In the genomic region with DNA sequence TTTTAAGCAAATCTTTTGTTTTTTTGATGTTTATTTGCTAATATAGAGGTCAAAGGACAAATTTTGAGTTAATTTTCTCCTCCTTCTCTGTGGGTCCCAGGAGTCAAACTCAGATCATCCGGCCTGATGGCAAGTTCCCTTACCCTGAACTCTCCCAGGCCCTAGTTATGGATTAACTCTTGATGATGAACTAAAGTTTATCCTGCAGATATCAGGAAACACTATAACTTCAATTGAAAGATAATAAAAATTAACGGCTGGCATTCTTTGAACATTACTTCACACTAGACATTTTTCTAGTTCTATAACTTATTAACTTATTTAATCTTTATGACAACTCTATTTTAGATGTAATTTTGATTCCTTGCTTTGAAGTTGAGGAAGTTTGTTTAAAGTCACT, we compare ENCODE assay signal across 15 mouse cellular contexts.
"Had no signal": no experiment of that assay in that cellular context is flagged by ENCODE, and none has a peak within 500 bp of the region (broad histone marks: within the 10 kb centered on the region; RNA-seq: fewer than 3 reads in every experiment).

No protein-coding gene starts in this region.

- H3K4me1 ChIP-seq: neural tube, embryonic 13.5 days; neural tube, embryonic 15.5 days; stomach, embryonic 15.5 days had no signal

- H3K4me3 ChIP-seq: neural tube, embryonic 13.5 days; neural tube, embryonic 15.5 days; stomach, embryonic 15.5 days had no signal

- H3K9ac ChIP-seq: neural tube, embryonic 13.5 days; neural tube, embryonic 15.5 days; stomach, embryonic 15.5 days had no signal

- H3K27ac ChIP-seq: neural tube, embryonic 13.5 days; neural tube, embryonic 15.5 days; stomach, embryonic 15.5 days; stomach, postnatal 0 days had no signal

- H3K4me2 ChIP-seq: neural tube, embryonic 13.5 days; neural tube, embryonic 15.5 days; stomach, embryonic 15.5 days had no signal

- H3K9me3 ChIP-seq: neural tube, embryonic 13.5 days; neural tube, embryonic 15.5 days; stomach, embryonic 15.5 days had no signal

- DNase-seq: retina, postnatal 1 day; right cerebral cortex, adult 18-20 months; right cerebral cortex, postnatal 14 days; right cerebral cortex, postnatal 25 days; right cerebral cortex, postnatal 4 days; spleen, adult 18-20 months; thymus, adult 18-20 months; thymus, adult 2 months; thymus, postnatal 14 days; thymus, postnatal 25 days; thymus, postnatal 36 days had no signal

- H3K27me3 ChIP-seq: neural tube, embryonic 13.5 days; neural tube, embryonic 15.5 days; stomach, embryonic 15.5 days had no signal
